Mouse (Mus musculus) heart, adult 2 months (tissue): ENCODE data around the gene Ttll6. TPM values are rescaled to one million over a fixed set of nuclear protein-coding genes. Genes with fewer than 3 reads are reported as not detected.
"Not testable (repeated sequence)": the region's sequence is repeated elsewhere in the genome, so short reads cannot be mapped to it uniquely, and the experiment has no call there.

Experiments
- DNase-seq, 2 experiments: peaks; one replicate each; pipeline ENCODE4 v3.0.0; 2021
- H3K27ac ChIP-seq: fragments of 200-600 bp; 2 replicates; pipeline ENCODE4 v1.8.1; 2022
- H3K27me3 ChIP-seq: fragments of 200-500 bp; 2 replicates; pipeline ENCODE4 v1.6.1; 2012; ENCODE audit warnings: mild to moderate bottlenecking, low read length, inconsistent platforms, mixed read lengths; ENCODE audit not compliant: control insufficient read depth, insufficient read depth
- H3K36me3 ChIP-seq: fragments of 200-500 bp; 2 replicates; pipeline ENCODE4 v1.6.1; 2012; ENCODE audit warnings: low read length, inconsistent platforms; ENCODE audit not compliant: control insufficient read depth, insufficient read depth
- H3K4me1 ChIP-seq: fragments of 200-500 bp; 2 replicates; pipeline ENCODE4 v1.6.1; 2011; ENCODE audit warnings: low read length; ENCODE audit not compliant: control insufficient read depth, insufficient read depth
- H3K4me3 ChIP-seq: fragments of 200-600 bp; 2 replicates; pipeline ENCODE4 v1.8.1; 2022
- H3K79me2 ChIP-seq: fragments of 200-500 bp; replicated peaks from 2 replicates; pipeline ENCODE4 v1.6.1; 2012; ENCODE audit warnings: mild to moderate bottlenecking, inconsistent platforms, low read length, moderate library complexity, mixed read lengths; ENCODE audit not compliant: control insufficient read depth, insufficient read depth
- H3K9ac ChIP-seq: fragments of 200-500 bp; 2 replicates; pipeline ENCODE4 v1.6.1; 2012; ENCODE audit warnings: low read depth, mild to moderate bottlenecking, control low read depth, inconsistent platforms, low read length, mixed read lengths
- CTCF ChIP-seq: fragments of 200-600 bp; IDR thresholded peaks from 2 replicates; pipeline ENCODE4 v1.8.1; 2022; ENCODE audit warnings: antibody characterized with exemption, mild to moderate bottlenecking, moderate library complexity
- EP300 ChIP-seq: fragments of 200-500 bp; IDR thresholded peaks from 2 replicates; pipeline ENCODE4 v1.6.1; 2011; ENCODE audit warnings: low read depth, low read length, control low read depth; ENCODE audit not compliant: insufficient read depth
- POLR2A ChIP-seq: fragments of 200-500 bp; IDR thresholded peaks from 2 replicates; pipeline ENCODE4 v1.6.1; 2011; ENCODE audit warnings: mild to moderate bottlenecking, low read depth, low read length, control low read depth; ENCODE audit not compliant: insufficient read depth
- WGBS: fragments of 180-500 bp; shearing (Covaris S2); methylation state at CpG from one replicate; pipeline ENCODE4 v1.1.7; 2018; 5-methylcytosine and 5-hydroxymethylcytosine counted together
- intact Hi-C: fragments of 180-260 bp; cut with DNase I; formaldehyde crosslinking; loops from one replicate; pipeline ENCODE4 v1.15.1; 2025
- long read RNA-seq: library from polyadenylated mRNA; stranded (forward); transcript quantifications from one replicate; pipeline ENCODE4 v2.0.0, GENCODE M21; 2021
- polyA plus RNA-seq: library from polyadenylated mRNA; depleted of rRNA; stranded (reverse); fragments of >200 nt; gene quantifications from 2 replicates; pipeline ENCODE4 v1.2.3, GENCODE M21; 2012; rRNA removed
- total RNA-seq, 2 experiments: library from RNA; stranded (reverse); gene quantifications; 2 replicates each; pipeline ENCODE4 v1.2.3; 2021

Gene Ttll6
- total RNA-seq (not detected), polyA plus RNA-seq (0.06 and 0.18 TPM in 2 replicates)
- long read RNA-seq, result 0 reads

DNA sequence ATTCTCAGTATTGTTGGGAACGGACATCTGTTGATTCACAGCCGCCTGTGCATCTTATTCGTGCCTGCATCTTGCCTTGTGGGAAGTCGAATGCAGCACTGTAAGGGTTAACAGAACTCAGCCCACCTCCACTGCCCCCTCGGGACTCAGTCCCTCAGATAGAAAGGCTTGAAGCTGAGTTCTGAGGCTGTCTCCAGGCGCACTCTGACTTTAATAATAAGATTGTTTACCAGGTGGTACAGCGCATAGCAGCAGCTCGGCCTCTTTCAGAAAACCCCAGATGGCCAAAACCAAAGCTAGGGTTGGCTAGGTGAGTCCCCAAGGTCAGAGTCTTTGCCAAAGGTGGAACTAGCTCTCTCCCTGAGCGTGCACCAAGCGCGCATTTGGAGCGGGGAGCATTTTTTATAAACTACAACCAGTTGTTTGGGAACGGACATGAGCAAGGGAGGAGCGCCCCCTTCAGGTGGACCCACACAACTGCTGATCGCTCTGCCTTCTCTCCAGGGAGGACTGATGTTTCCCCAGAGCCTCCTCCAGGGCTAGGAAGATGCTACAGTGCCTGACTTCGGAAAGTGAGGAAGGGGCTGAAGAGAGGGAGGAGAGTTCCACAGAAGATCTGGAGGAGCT is at the start of gene Ttll6:
TSS of gene Ttll6 (plus strand) at position 548 of the 627 bp plus-strand sequence.
- Histone ChIP-seq H3K27ac (no peak within 1 kb of the TSS), H3K9ac (no peak within 1 kb of the TSS), H3K4me3 (no peak within 1 kb of the TSS), H3K27me3 (no peaks in the 10 kb centered on the region; the same call in 1 of the 2 replicates), H3K79me2 (no peaks in the 10 kb centered on the region), H3K36me3 (no peaks in the 10 kb centered on the region), H3K4me1 (no peaks in the 10 kb centered on the region)
- DNase-seq, result peak; percentile 27 to 54
- 25% methylated on average over 16 of the region's 16 CpGs for whole genome bisulfite sequencing
- peak; percentile 82 for TF ChIP-seq CTCF
- TF ChIP-seq POLR2A, result no peak
- no peak for TF ChIP-seq EP300
- intact Hi-C loops, result no loop called here

DNA sequence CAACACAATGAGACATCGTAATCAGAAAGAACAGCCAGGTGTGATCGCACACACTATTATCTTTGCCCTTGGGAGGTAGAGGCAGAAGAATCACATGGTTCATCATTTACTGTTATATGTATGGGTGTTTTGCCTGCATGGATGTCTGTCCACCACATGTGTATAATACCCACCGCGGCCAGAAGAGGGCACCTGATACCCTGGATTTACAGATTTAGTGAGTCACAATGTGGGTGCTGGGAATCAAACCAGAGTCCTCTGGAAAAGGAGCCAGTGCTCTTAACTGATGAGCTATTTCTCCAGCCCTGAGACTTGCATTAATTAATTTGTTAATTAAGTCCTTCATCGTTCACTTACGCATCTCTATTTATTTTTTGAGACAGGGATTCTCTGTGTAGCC is 45.6 kb upstream of the Ttll6 start:
- Histone ChIP-seq H3K27me3 (no peaks in the 10 kb centered on the region; the same call in 1 of the 2 replicates), H3K27ac (no peak overlapping the region), H3K79me2 (no peaks in the 10 kb centered on the region), H3K4me3 (no peak overlapping the region), H3K9ac (no peak overlapping the region), H3K4me1 (no peaks in the 10 kb centered on the region; the same call in 1 of the 2 replicates), H3K36me3 (no peaks in the 10 kb centered on the region)
- intact Hi-C loops, result no loop called here
- WGBS, result 90% methylated on average over 6 of the region's 6 CpGs
- TF ChIP-seq POLR2A (no peak), CTCF (no peak), EP300 (no peak)
- no peak for DNase-seq

DNA sequence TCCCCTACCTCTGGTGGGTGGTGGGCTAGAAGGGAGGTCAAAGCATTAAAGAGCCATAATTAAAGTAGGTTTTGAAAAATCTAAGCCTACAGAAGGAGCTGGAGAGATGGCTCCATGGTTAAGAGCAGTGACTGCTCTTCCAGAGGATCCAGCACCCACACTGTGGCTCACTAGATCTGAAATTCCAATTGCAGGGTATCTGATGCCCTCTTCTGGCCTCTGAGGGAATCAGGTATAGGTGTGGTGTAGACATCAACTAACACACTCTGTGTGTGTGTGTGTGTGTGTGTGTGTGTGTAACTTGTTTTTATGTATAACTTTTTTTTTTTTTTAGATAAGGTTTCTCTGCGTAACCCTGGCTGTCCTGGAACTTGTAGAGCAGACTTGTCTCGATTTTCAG is 42.5 kb upstream of the Ttll6 start:
- intact Hi-C loops, result loop anchor here (5.0 kb wide), 1 partner anchor 214 kb away; no protein-coding TSS in a partner anchor
- H3K79me2 ChIP-seq, result no peaks in the 10 kb centered on the region
- no peak overlapping the region for H3K27ac ChIP-seq
- TF ChIP-seq POLR2A (no peak), EP300 (no peak), CTCF (peak; percentile 63)
- WGBS, result 62% methylated on average over 2 of the region's 2 CpGs
- no peaks in the 10 kb centered on the region for H3K36me3 ChIP-seq
- H3K27me3 ChIP-seq, result no peaks in the 10 kb centered on the region; the same call in 1 of the 2 replicates
- no peak overlapping the region for H3K4me3 ChIP-seq
- DNase-seq, result no peak
- H3K4me1 ChIP-seq, result peaks cover 2% of the 10 kb centered on the region
- no peak overlapping the region for H3K9ac ChIP-seq

DNA sequence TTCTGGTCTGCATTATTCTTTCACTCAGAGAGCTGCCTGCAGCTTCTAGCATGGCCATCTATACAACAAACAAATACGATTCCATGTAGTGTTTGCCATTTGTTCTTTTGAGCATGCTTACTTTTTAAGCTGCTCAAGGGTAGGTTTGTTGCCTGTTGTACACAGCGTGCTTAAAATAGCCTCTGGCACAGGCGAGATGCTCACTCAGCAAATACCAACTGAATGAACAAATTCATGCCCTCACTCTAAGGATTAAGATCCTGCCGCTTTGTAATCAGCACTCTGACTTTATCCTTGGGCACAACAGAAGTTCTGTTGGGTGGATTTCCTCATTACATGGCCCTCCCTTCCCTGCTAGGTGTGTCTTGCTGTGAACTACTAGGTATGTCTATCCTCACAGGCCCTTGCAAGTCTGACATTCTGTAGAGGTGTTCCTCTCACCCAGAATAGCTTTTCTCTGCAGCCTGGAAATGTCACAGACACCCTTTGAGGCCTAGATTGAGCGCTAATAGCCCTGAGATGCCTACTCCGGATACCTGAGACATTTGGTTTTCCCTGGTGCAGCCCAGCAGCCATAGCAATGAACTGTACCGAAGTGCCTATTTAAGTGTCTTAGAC is 40.8 kb upstream of the Ttll6 start:
- intact Hi-C loops, result loop anchor here (1.0 to 5.0 kb wide), 3 partner anchors 35 to 215 kb away; no protein-coding TSS in a partner anchor
- peak overlapping the region; percentile 63 for H3K27ac ChIP-seq
- peaks cover 2% of the 10 kb centered on the region for H3K4me1 ChIP-seq
- no peak overlapping the region for H3K9ac ChIP-seq
- no peaks in the 10 kb centered on the region for H3K36me3 ChIP-seq
- DNase-seq, result peak; percentile 23 to 42
- TF ChIP-seq CTCF (no peak), EP300 (no peak), POLR2A (no peak)
- no peak overlapping the region for H3K4me3 ChIP-seq
- 21% methylated on average over 7 of the region's 7 CpGs for WGBS
- no peaks in the 10 kb centered on the region for H3K79me2 ChIP-seq
- H3K27me3 ChIP-seq, result no peaks in the 10 kb centered on the region; the same call in 1 of the 2 replicates

DNA sequence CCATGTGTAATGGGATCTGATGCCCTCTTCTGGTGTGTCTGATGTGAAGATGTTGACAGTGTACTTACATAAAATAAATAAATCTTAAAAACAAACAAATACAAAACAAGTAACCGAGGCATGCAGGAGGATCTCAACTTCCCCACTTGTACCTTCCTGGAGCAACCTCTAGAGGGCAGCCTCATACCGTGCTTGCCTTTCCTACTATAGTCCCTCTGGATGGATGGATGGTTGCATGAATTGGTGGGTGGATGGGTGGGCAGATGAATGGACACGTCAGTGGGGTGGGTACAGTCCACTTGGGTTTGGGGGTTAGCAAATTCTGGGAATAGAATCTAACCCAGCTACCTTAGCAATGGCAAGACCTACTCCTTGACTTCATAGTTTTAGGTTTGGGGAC is 40.2 kb upstream of the Ttll6 start:
- 13% methylated on average over 3 of the region's 3 CpGs for WGBS

DNA sequence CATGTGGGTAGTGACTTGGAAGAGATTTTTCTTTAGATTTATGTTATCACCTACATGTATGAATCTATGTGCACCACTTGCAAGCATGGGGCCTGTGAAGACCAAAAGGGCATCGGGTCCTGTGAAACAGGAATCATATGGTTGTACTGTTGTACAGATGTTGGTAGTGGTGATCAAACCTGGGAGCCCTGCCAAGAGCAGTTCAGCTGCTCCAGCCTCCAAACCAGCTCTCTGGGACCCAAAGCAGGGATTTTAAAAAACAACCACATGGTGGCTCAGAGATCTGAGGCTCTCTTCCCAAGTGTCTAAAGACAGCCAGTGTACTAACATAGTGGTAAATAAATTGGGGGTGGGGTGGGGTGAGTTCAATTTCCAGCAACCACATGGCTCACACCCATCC is 25.2 kb upstream of the Ttll6 start:
- Histone ChIP-seq H3K27ac (no peak overlapping the region), H3K79me2 (no peaks in the 10 kb centered on the region), H3K9ac (no peak overlapping the region), H3K4me1 (no peaks in the 10 kb centered on the region), H3K27me3 (no peaks in the 10 kb centered on the region), H3K36me3 (no peaks in the 10 kb centered on the region), H3K4me3 (no peak overlapping the region)
- intact Hi-C loops, result no loop called here
- DNase-seq, result no peak
- TF ChIP-seq POLR2A, result no peak
- TF ChIP-seq CTCF, result no peak
- TF ChIP-seq EP300, result no peak
- WGBS, result 35% methylated on average over 1 of the region's 1 CpGs

More for the DNA sequence above, 40.2 kb upstream of the Ttll6 start:
- DNase-seq, result peak; percentile 33 to 51
- no peak overlapping the region for H3K9ac ChIP-seq
- peaks cover 2% of the 10 kb centered on the region for H3K4me1 ChIP-seq
- H3K36me3 ChIP-seq, result no peaks in the 10 kb centered on the region
- H3K27me3 ChIP-seq, result no peaks in the 10 kb centered on the region
- peak; percentile 90 for TF ChIP-seq CTCF
- TF ChIP-seq POLR2A, result no peak
- peak; percentile 50; the same call in 1 of the 2 replicates for TF ChIP-seq EP300
- no peak overlapping the region for H3K4me3 ChIP-seq
- no peaks in the 10 kb centered on the region for H3K79me2 ChIP-seq
- intact Hi-C loops, result loop anchor here (1.0 to 5.0 kb wide), 3 partner anchors 34 to 216 kb away; no protein-coding TSS in a partner anchor
- H3K27ac ChIP-seq, result peak overlapping the region; percentile 63

DNA sequence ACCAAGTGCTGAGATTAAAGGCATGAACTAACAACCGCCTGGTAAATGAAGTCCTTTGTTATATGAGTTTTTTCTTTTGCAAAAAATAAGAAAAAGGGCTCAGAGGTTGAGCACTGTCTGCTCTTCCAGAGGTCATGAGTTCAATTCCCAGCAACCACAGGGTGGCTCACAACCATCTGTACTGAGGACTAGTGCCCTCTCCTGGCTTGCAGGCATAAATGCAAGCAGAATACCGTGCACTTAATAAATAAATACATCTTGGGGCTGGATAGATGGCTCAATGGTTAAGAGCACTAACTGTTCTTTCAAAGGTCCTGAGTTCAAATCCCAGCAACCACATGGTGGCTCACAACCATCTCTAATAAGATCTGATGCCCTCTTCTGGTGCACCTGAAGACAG is 22.6 kb upstream of the Ttll6 start:
- WGBS, result 63% methylated on average over 2 of the region's 2 CpGs

More for the DNA sequence above, 22.6 kb upstream of the Ttll6 start:
- H3K4me3 ChIP-seq, H3K9ac ChIP-seq, H3K36me3 ChIP-seq, intact Hi-C loops, DNase-seq, H3K4me1 ChIP-seq, H3K27ac ChIP-seq, H3K79me2 ChIP-seq, H3K27me3 ChIP-seq: not testable (repeated sequence)
